ENCODE assay signal across 19 mouse cellular contexts in genomic region chr2:24417106-24417505, GRCm38 (mm10). TPM values are rescaled to one million over a fixed set of nuclear protein-coding genes. Genes with fewer than 3 reads are reported as not detected.
DNase-seq lines count a peak whose midpoint lies in the region; ATAC-seq and TF ChIP-seq lines count a peak whose summit lies in the region.
"Had no signal": no experiment of that assay in that cellular context is flagged by ENCODE, and none has a peak within 500 bp of the region (broad histone marks: within the 10 kb centered on the region; RNA-seq: fewer than 3 reads in every experiment).

No protein-coding gene starts in this region.

- peaks cover 29% of the 10 kb centered on the region for H3K4me1 ChIP-seq in kidney, postnatal 0 days (replicated peaks; ENCODE audit: insufficient read depth, low read length)
- H3K4me1 ChIP-seq in hindbrain, embryonic 15.5 days (replicated peaks), result peaks cover 19% of the 10 kb centered on the region
- peaks cover 23% of the 10 kb centered on the region; the same call in 1 of the 2 replicates for H3K4me1 ChIP-seq in neural tube, embryonic 14.5 days (ENCODE audit: control insufficient read depth, insufficient read depth, low read length)
- H3K4me1 ChIP-seq: heart, embryonic 13.5 days had no signal

- H3K9me3 ChIP-seq in kidney, postnatal 0 days (replicated peaks; ENCODE audit: low read length), result no peaks in the 10 kb centered on the region
- H3K9me3 ChIP-seq in hindbrain, embryonic 15.5 days, result no peaks in the 10 kb centered on the region
- no peaks in the 10 kb centered on the region for H3K9me3 ChIP-seq in neural tube, embryonic 14.5 days (ENCODE audit: control insufficient read depth, low read length)
- H3K9me3 ChIP-seq: forebrain, embryonic 13.5 days; heart, embryonic 13.5 days had no signal

- no peak for TF ChIP-seq CTCF in kidney, postnatal 0 days (IDR thresholded peaks at IDR 0.05; ENCODE audit: low read depth)

- DNase-seq in kidney, postnatal 0 days (ENCODE audit: low spot score), result peak; percentile 33
- no peak for DNase-seq in kidney, adult 8-10 months
- no peak for DNase-seq in left cerebral cortex, postnatal 14 days (ENCODE audit: low spot score in 2 of 2)
- DNase-seq: adrenal gland, adult 2 months; cerebellum, postnatal 14 days; lung, postnatal 14 days; right cerebral cortex, adult 18-20 months had no signal

- ATAC-seq in kidney, postnatal 0 days (replicated peaks; ENCODE audit: low FRiP score, low read depth), result peak; percentile 14; the same call in 1 of the 2 replicates
- 0 out of 2 replicates have a peak, but pooled peaks have one; percentile 7 for ATAC-seq in granulocyte monocyte progenitor cell, adult 5-6 weeks (replicated peaks; ENCODE audit: poor library complexity, severe bottlenecking)
- peak; percentile 46; the same call in 1 of the 2 replicates for ATAC-seq in hindbrain, embryonic 15.5 days (ENCODE audit: low FRiP score, low read depth)
- ATAC-seq in neural tube, embryonic 14.5 days (ENCODE audit: low read depth), result peak; percentile 36
- no peak for ATAC-seq in megakaryocyte progenitor cell, adult 5-6 weeks (replicated peaks; ENCODE audit: poor library complexity)

- peak overlapping the region; percentile 86 for H3K27ac ChIP-seq in kidney, postnatal 0 days
- H3K27ac ChIP-seq in hindbrain, embryonic 15.5 days (replicated peaks), result peak overlapping the region; percentile 42
- H3K27ac ChIP-seq in neural tube, embryonic 14.5 days (ENCODE audit: low read depth, low read length), result peak overlapping the region; percentile 82
- H3K27ac ChIP-seq: forebrain, embryonic 13.5 days; heart, embryonic 13.5 days; liver, embryonic 14.5 days had no signal

- H3K4me3 ChIP-seq in kidney, postnatal 0 days (replicated peaks; ENCODE audit: low read depth, low read length), result no peak overlapping the region
- no peak overlapping the region for H3K4me3 ChIP-seq in hindbrain, embryonic 15.5 days
- H3K4me3 ChIP-seq in neural tube, embryonic 14.5 days (ENCODE audit: low read depth, low read length), result no peak overlapping the region
- H3K4me3 ChIP-seq: forebrain, embryonic 13.5 days; heart, embryonic 13.5 days had no signal

- intact Hi-C loops in left cerebral cortex, postnatal 14 days (cut with DNase I), result no loop called here

- WGBS in kidney, postnatal 0 days, result 8% methylated on average over 2 of the region's 2 CpGs
- WGBS in hindbrain, embryonic 15.5 days, result 9% methylated on average over 2 of the region's 2 CpGs
- 17% methylated on average over 2 of the region's 2 CpGs for WGBS in neural tube, embryonic 14.5 days

- no peak overlapping the region for H3K9ac ChIP-seq in kidney, postnatal 0 days (ENCODE audit: low read depth, low read length)
- no peak overlapping the region for H3K9ac ChIP-seq in hindbrain, embryonic 15.5 days
- H3K9ac ChIP-seq in neural tube, embryonic 14.5 days (replicated peaks; ENCODE audit: low read depth, low read length), result no peak overlapping the region
- H3K9ac ChIP-seq: forebrain, embryonic 13.5 days; heart, embryonic 13.5 days; liver, embryonic 14.5 days had no signal

- no peaks in the 10 kb centered on the region for H3K36me3 ChIP-seq in kidney, postnatal 0 days (ENCODE audit: insufficient read depth, low read length)
- no peaks in the 10 kb centered on the region for H3K36me3 ChIP-seq in hindbrain, embryonic 15.5 days
- no peaks in the 10 kb centered on the region; the same call in 1 of the 2 replicates for H3K36me3 ChIP-seq in neural tube, embryonic 14.5 days (ENCODE audit: control insufficient read depth, insufficient read depth, low read length)
- H3K36me3 ChIP-seq: heart, embryonic 13.5 days had no signal

- H3K4me2 ChIP-seq in kidney, postnatal 0 days (ENCODE audit: low read length), result no peak overlapping the region
- H3K4me2 ChIP-seq in hindbrain, embryonic 15.5 days, result no peak overlapping the region
- no peak overlapping the region for H3K4me2 ChIP-seq in neural tube, embryonic 14.5 days (ENCODE audit: low read depth, low read length)
- H3K4me2 ChIP-seq: forebrain, embryonic 13.5 days; heart, embryonic 13.5 days had no signal

- no peaks in the 10 kb centered on the region for H3K27me3 ChIP-seq in kidney, postnatal 0 days (ENCODE audit: insufficient read depth, low read length)
- H3K27me3 ChIP-seq in hindbrain, embryonic 15.5 days, result no peaks in the 10 kb centered on the region
- H3K27me3 ChIP-seq in neural tube, embryonic 14.5 days (ENCODE audit: control insufficient read depth, insufficient read depth, low read length), result no peaks in the 10 kb centered on the region
- H3K27me3 ChIP-seq: CH12.LX had no signal

RNA-seq across cellular contexts. Expression of gene Psd4, which starts 49.7 kb away (rescaled TPM):
- polyA plus RNA-seq in kidney, postnatal 0 days (2015; fragmentation: Nextera tagmentation; extraction: Ambion mirVana), result 2.2 and 2.3 TPM in 2 replicates
- total RNA-seq in granulocyte monocyte progenitor cell, adult 5-6 weeks (2014; fragmentation: Nextera tagmentation), result 76.9 and 91.0 TPM in 2 replicates
- 62.4 and 64.6 TPM in 2 replicates for total RNA-seq in granulocyte monocyte progenitor cell, adult 5-6 weeks (2017)
- polyA plus RNA-seq in hindbrain, embryonic 15.5 days (2015; fragmentation: Nextera tagmentation; extraction: Ambion mirVana), result 0.81 and 0.86 TPM in 2 replicates
- polyA plus RNA-seq in neural tube, embryonic 14.5 days (2014; fragmentation: Nextera tagmentation; extraction: Ambion mirVana), result 0.52 and 1.4 TPM in 2 replicates
- total RNA-seq in left cerebral cortex, postnatal 14 days (2021), result 1 to 10 TPM in 1 of 2 experiments, under 1 TPM in 1; 0.99 to 2.2 TPM
- total RNA-seq in megakaryocyte progenitor cell, adult 5-6 weeks (2015), result 43.0 and 43.9 TPM in 2 replicates
- total RNA-seq in megakaryocyte progenitor cell, adult 5-6 weeks (2017), result 74.4 and 81.0 TPM in 2 replicates

RNA-seq across cellular contexts. Expression of gene Pax8, which starts 58.3 kb away (rescaled TPM):
- polyA plus RNA-seq in kidney, postnatal 0 days (2015; fragmentation: Nextera tagmentation; extraction: Ambion mirVana), result 116 and 120 TPM in 2 replicates
- 1.0 TPM in 1 of 2 replicates, not detected in the other for total RNA-seq in granulocyte monocyte progenitor cell, adult 5-6 weeks (2014; fragmentation: Nextera tagmentation)
- total RNA-seq in granulocyte monocyte progenitor cell, adult 5-6 weeks (2017), result 0.34 TPM in 1 of 2 replicates, not detected in the other
- 18.2 and 23.4 TPM in 2 replicates for polyA plus RNA-seq in hindbrain, embryonic 15.5 days (2015; fragmentation: Nextera tagmentation; extraction: Ambion mirVana)
- 56.9 and 64.1 TPM in 2 replicates for polyA plus RNA-seq in neural tube, embryonic 14.5 days (2014; fragmentation: Nextera tagmentation; extraction: Ambion mirVana)
- not detected for total RNA-seq in left cerebral cortex, postnatal 14 days (2021)
- 1.3 and 2.9 TPM in 2 replicates for total RNA-seq in megakaryocyte progenitor cell, adult 5-6 weeks (2015)
- 0.20 and 1.1 TPM in 2 replicates for total RNA-seq in megakaryocyte progenitor cell, adult 5-6 weeks (2017)
- total RNA-seq: adrenal gland, adult 2 months; gastrocnemius, adult 8-10 months; layer of hippocampus, adult 8-10 months; left cerebral cortex, postnatal 25 days; monocyte, adult 5-6 weeks had no signal
- polyA plus RNA-seq: adrenal gland, adult 2 months had no signal

Comparison
In these comparisons a context has a peak if more than half of its experiments do, and no peak if none do; other contexts are left out.
1. RNA of gene Psd4, which starts 49.7 kb away (total RNA-seq): 62.4 to 91.0 TPM in granulocyte monocyte progenitor cell, adult 5-6 weeks and 43.0 to 81.0 TPM in megakaryocyte progenitor cell, adult 5-6 weeks; 0.99 to 2.2 TPM in left cerebral cortex, postnatal 14 days; every median in the first group is over 10 times any median in the second.
2. Peak in every context shown above with its lines, with median percentiles within 50 percentile points of each other: H3K27ac ChIP-seq.